Mouse (Mus musculus) stomach, postnatal 0 days (tissue): ENCODE measurements around the gene Ano1.

Experiments
- CTCF ChIP-seq: IDR thresholded peaks from 2 replicates; pipeline ENCODE4 v1.5.1; 2016; ENCODE audit warnings: antibody characterized with exemption, low read depth, mild to moderate bottlenecking, moderate library complexity
- EP300 ChIP-seq: optimal IDR thresholded peaks from 2 replicates; pipeline ENCODE3; 2016; ENCODE audit warnings: antibody characterized with exemption

DNA sequence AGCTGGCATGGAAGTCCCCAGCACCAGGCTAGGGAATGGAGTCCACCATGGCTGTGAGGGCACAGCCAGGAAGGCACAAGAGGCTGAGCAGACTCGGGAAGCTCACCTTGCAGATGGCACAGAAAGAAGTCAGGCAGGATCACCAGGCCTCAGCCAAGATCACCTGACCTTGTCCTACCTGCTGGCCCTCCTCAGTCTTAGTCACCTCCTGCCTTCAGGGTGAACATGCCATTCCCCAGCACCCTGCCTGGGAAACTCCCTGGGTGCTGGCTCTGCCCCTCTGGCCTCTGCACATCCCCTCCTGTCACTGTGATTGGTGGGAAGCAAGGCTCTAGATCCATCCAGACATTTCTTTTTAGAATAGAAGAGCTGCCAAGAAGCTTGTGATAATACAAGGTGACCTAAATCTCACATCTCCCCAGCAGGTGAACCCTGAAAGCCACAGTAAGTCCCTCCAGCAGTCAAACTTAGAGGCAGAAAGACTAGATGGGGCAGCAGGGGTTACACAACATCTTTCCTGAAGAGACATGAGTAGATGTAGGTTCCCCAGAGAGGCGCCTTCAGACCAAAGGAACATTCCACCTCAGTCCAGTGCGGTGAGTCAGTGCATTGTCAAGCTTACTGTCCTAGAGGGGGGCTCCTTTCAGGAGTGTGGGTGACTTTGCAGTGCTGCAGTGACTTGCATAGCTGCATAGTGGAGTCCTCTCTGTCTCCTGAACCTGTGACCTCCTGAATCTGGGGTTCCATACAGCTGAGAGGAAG lies 184.7 kb downstream of the Ano1 start:
- TF ChIP-seq CTCF (no peak), EP300 (no peak)
